Mouse (Mus musculus) layer of hippocampus, postnatal 36 days (tissue): ENCODE results near the gene Sult6b2. TPM values are rescaled to one million over a fixed set of nuclear protein-coding genes. Genes with fewer than 3 reads are reported as not detected.
A peak's percentile ranks its signal among the peaks of the same experiment; 100 is the strongest.

Experiments used
- DNase-seq, 2 experiments: peaks; one replicate each; pipeline ENCODE4 v3.0.0; 2022
- total RNA-seq, 2 experiments: library from RNA; stranded (reverse); gene quantifications; 2 replicates each; pipeline ENCODE4 v1.2.3; 2021

Sult6b2 gene
- total RNA-seq, result not detected

GRCm38 (mm10) chr6:142804402-142804801, at the start of gene Sult6b2:
Gene Sult6b2, minus strand, starts transcription at chr6:142804502.
- DNase-seq, result no peak

- DNase-seq, result no peak
Observed at GRCm38 (mm10) chr6:142852419-142853377, 48.4 kb upstream of the Sult6b2 start.

- no peak for DNase-seq
Observed at GRCm38 (mm10) chr6:142850436-142850835, 46.1 kb upstream of the Sult6b2 start.

GRCm38 (mm10) chr6:142849326-142849725, 45.0 kb upstream of the Sult6b2 start:
- no peak for DNase-seq

- no peak for DNase-seq
Observed at GRCm38 (mm10) chr6:142847914-142848674, 43.8 kb upstream of the Sult6b2 start.

- DNase-seq, result no peak
Observed at GRCm38 (mm10) chr6:142846855-142847254, 42.6 kb upstream of the Sult6b2 start.

- DNase-seq, result no peak
Observed at GRCm38 (mm10) chr6:142845066-142845465, 40.8 kb upstream of the Sult6b2 start.

- no peak for DNase-seq
Observed at GRCm38 (mm10) chr6:142844061-142844460, 39.8 kb upstream of the Sult6b2 start.

GRCm38 (mm10) chr6:142838501-142838900, 34.2 kb upstream of the Sult6b2 start:
- DNase-seq, result no peak

GRCm38 (mm10) chr6:142837326-142837725, 33.0 kb upstream of the Sult6b2 start:
- DNase-seq, result no peak

- DNase-seq, result no peak
Observed at GRCm38 (mm10) chr6:142835726-142836125, 31.4 kb upstream of the Sult6b2 start.

- DNase-seq, result no peak
Observed at GRCm38 (mm10) chr6:142834911-142835310, 30.6 kb upstream of the Sult6b2 start.

- DNase-seq, result no peak
Observed at GRCm38 (mm10) chr6:142831706-142832105, 27.4 kb upstream of the Sult6b2 start.

GRCm38 (mm10) chr6:142831243-142831642, 26.9 kb upstream of the Sult6b2 start:
- no peak for DNase-seq

- no peak for DNase-seq
Observed at GRCm38 (mm10) chr6:142830221-142830620, 25.9 kb upstream of the Sult6b2 start.

- no peak for DNase-seq
Observed at GRCm38 (mm10) chr6:142825449-142825848, 21.1 kb upstream of the Sult6b2 start.

GRCm38 (mm10) chr6:142823008-142823787, 18.9 kb upstream of the Sult6b2 start:
- no peak for DNase-seq

- no peak for DNase-seq
Observed at GRCm38 (mm10) chr6:142818306-142818705, 14.0 kb upstream of the Sult6b2 start.

GRCm38 (mm10) chr6:142815513-142815912, 11.2 kb upstream of the Sult6b2 start:
- DNase-seq, result no peak

GRCm38 (mm10) chr6:142814495-142814921, 10.2 kb upstream of the Sult6b2 start:
- DNase-seq, result peak; percentile 76 to 79

GRCm38 (mm10) chr6:142814011-142814410, 9.7 kb upstream of the Sult6b2 start:
- no peak for DNase-seq

- no peak for DNase-seq
Observed at GRCm38 (mm10) chr6:142812969-142813368, 8.7 kb upstream of the Sult6b2 start.
